Mouse (Mus musculus) G1E (cell line): ENCODE results near the gene Adora1. TPM values are rescaled to one million over a fixed set of nuclear protein-coding genes. Genes with fewer than 3 reads are reported as not detected.

Source experiments
- ATAC-seq: 2 replicates; pipeline ENCODE4 v1.8.0; 2016; ENCODE audit warnings: mild to moderate bottlenecking; ENCODE audit not compliant: insufficient number of reproducible peaks, poor library complexity, low FRiP score, severe bottlenecking; ENCODE audit errors: extremely low read depth
- DNase-seq: peaks from one replicate; pipeline ENCODE4 v3.0.0; 2012; ENCODE audit warnings: low spot score
- H3K27me3 ChIP-seq: 2 replicates; pipeline ENCODE4 v1.6.1; 2012; ENCODE audit warnings: mild to moderate bottlenecking, low read length, inconsistent platforms; ENCODE audit not compliant: insufficient read depth
- H3K36me3 ChIP-seq: replicated peaks from 2 replicates; pipeline ENCODE3; 2012; ENCODE audit warnings: mild to moderate bottlenecking, inconsistent platforms
- H3K4me1 ChIP-seq: 2 replicates; pipeline ENCODE4 v1.6.1; 2012; ENCODE audit warnings: low read depth, low read length, inconsistent platforms, mixed read lengths; ENCODE audit not compliant: insufficient read depth
- H3K4me3 ChIP-seq: 2 replicates; pipeline ENCODE4 v1.5.1; 2012; ENCODE audit warnings: low read depth, mild to moderate bottlenecking, inconsistent platforms, low read length, moderate library complexity, mixed read lengths
- H3K9me3 ChIP-seq: replicated peaks from 2 replicates; pipeline ENCODE4 v1.6.1; 2012; ENCODE audit warnings: inconsistent platforms
- CTCF ChIP-seq: IDR thresholded peaks from 2 replicates; pipeline ENCODE4 v1.5.1; 2012; ENCODE audit warnings: low read depth, low read length, inconsistent platforms, mixed read lengths
- GATA1 ChIP-seq: IDR thresholded peaks from 2 replicates; pipeline ENCODE4 v1.6.1; 2012; ENCODE audit warnings: borderline replicate concordance, low read length, inconsistent platforms, mixed read lengths
- GATA2 ChIP-seq: IDR thresholded peaks from 2 replicates; pipeline ENCODE4 v1.6.1; 2012; ENCODE audit warnings: low read depth, low read length, inconsistent platforms, borderline replicate concordance
- POLR2AphosphoS5 ChIP-seq: IDR thresholded peaks from 2 replicates; pipeline ENCODE4 v1.6.1; 2012; ENCODE audit warnings: low read depth, low read length, inconsistent platforms; ENCODE audit not compliant: insufficient replicate concordance
- TAL1 ChIP-seq: conservative IDR thresholded peaks from 2 replicates; pipeline ENCODE4 v1.6.1; 2012; ENCODE audit warnings: low read depth, low read length, inconsistent platforms, mixed read lengths
- polyA plus RNA-seq: library from polyadenylated mRNA; stranded (reverse); fragments of >175 nt; gene quantifications from 2 replicates; pipeline ENCODE4 v1.2.3, GENCODE M21; 2012
- total RNA-seq, 2 experiments: library from RNA; stranded (forward) in 1 of 2; stranded (reverse) in 1 of 2; fragments of 200-1000 nt in 1 of 2; fragments of >200 nt in 1 of 2; fragmentation: Nextera tagmentation in 1 of 2; gene quantifications; 2 replicates each; pipeline ENCODE4 v1.2.3; 2014 to 2017

The Adora1 gene
- total and polyA plus RNA-seq, 3 experiments: 0.16 TPM; not detected in 2

DNA sequence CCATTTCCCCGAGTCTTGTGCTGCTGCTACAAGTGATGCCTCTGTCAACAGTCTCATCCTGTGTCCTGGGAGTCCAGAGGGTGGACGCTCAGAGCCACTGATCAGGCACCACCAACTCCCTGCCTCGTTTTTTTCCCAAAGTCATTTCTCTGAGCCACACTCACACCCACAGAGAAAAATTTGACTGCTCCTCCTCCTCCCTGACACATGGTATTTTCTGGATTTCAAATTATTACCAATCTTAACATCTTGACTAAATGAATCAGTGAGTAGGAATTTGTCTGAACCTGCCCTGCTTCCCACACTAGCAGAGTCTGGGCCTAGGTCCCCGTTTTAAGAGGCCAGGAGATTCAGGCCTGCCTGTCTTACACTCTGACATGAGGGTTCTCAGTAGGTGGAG lies 43.2 kb downstream of the Adora1 start:
- Histone ChIP-seq H3K27me3 (peaks cover 81% of the 10 kb centered on the region), H3K36me3 (no peaks in the 10 kb centered on the region), H3K9me3 (no peaks in the 10 kb centered on the region), H3K4me1 (peaks cover 10% of the 10 kb centered on the region; the same call in 1 of the 2 replicates), H3K4me3 (no peak overlapping the region)
- TF ChIP-seq GATA1: no peak
- TF ChIP-seq CTCF: no peak
- TF ChIP-seq POLR2AphosphoS5: no peak
- TF ChIP-seq GATA2: no peak
- no peak for TF ChIP-seq TAL1
- ATAC-seq (no peak), DNase-seq (no peak)

DNA sequence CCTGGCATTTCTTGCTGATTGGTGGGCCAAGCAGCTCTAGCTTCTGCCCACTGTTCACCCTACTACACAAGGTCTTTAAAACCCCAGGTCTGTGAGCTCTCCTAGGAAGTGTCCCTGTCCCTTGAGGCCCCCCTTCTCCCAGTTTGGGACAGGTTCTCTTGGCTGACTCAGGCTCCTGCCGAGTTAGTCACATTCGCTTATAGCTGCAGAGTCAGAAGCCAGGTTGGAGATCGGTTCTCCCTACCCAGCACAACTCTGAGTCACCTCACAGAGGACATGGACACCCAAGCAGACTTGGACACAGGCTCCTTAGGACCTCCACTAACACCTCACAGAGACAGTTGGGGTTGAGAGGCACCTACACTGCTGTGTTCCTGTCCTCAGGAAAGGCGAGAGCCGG lies 44.0 kb downstream of the Adora1 start:
- no peak for DNase-seq
- Histone ChIP-seq H3K4me1 (peaks cover 10% of the 10 kb centered on the region; the same call in 1 of the 2 replicates), H3K27me3 (peaks cover 82% of the 10 kb centered on the region), H3K4me3 (no peak overlapping the region), H3K9me3 (no peaks in the 10 kb centered on the region), H3K36me3 (no peaks in the 10 kb centered on the region)
- no peak for TF ChIP-seq TAL1
- TF ChIP-seq GATA1: no peak
- ATAC-seq: no peak

DNA sequence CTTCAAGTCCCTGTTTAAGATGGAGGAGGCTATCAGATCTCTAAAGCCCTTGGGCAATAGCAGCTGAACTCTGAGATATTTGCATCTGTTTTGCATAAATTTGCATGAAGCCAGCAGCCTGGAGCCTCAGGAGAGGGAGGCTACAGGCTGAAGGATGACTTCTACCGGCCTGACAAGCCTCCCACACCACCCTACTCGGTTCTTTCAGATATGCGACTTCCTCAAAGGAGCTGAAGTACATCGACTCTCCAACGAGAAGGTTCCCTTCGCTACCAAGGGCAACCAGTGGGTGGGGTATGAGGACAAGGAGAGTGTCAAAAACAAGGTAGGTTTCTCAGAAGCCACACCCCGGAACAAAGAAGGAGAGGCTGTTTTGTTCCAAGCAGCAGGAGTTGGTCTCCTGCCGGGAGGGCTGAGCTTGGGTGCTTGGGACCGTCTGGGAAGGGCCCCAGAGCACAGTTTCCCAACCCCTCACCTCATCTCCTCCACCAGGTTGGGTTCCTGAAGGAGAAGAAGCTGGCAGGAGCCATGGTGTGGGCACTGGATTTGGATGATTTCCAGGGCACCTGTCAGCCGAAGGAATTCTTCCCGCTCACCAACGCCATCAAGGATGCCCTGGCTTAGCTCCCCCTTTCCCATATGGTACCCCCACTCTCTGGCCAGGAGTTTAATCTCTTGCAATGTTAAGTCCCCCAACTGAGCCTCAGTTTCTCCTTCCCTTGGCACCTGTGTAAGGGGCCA lies 46.1 kb downstream of the Adora1 start:
- H3K9me3 ChIP-seq: no peaks in the 10 kb centered on the region
- no peak for ATAC-seq
- DNase-seq: no peak
- H3K4me1 ChIP-seq: no peaks in the 10 kb centered on the region
- no peaks in the 10 kb centered on the region for H3K36me3 ChIP-seq
- no peak overlapping the region for H3K4me3 ChIP-seq
- peaks cover 71% of the 10 kb centered on the region for H3K27me3 ChIP-seq
- TF ChIP-seq GATA2 (no peak), CTCF (no peak), TAL1 (no peak), GATA1 (no peak), POLR2AphosphoS5 (no peak)

DNA sequence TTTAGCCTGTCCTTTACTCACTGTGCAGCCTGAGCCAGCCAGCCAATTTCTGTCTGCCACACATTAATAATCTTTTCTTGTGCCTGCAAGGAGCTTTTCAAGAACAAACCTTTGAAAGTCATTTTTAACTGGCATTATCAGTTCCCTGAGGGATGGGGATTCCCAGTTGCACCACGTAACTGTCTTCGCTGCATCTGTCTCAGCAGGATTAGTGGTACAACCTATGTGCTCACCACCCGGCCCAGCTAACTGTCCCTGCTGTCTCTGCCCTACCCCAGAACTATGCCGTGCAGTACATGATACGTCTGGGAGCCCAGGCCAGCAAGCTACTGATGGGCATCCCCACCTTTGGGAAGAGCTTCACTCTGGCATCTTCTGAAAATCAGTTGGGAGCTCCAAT lies 47.0 kb downstream of the Adora1 start:
- no peak for TF ChIP-seq GATA1
- no peak for TF ChIP-seq POLR2AphosphoS5
- TF ChIP-seq GATA2: no peak
- no peak for TF ChIP-seq CTCF
- TF ChIP-seq TAL1: no peak
- no peaks in the 10 kb centered on the region for H3K9me3 ChIP-seq
- DNase-seq (no peak), ATAC-seq (no peak)
- H3K4me1 ChIP-seq: no peaks in the 10 kb centered on the region
- no peaks in the 10 kb centered on the region for H3K36me3 ChIP-seq
- H3K27me3 ChIP-seq: peaks cover 71% of the 10 kb centered on the region
- no peak overlapping the region for H3K4me3 ChIP-seq

DNA sequence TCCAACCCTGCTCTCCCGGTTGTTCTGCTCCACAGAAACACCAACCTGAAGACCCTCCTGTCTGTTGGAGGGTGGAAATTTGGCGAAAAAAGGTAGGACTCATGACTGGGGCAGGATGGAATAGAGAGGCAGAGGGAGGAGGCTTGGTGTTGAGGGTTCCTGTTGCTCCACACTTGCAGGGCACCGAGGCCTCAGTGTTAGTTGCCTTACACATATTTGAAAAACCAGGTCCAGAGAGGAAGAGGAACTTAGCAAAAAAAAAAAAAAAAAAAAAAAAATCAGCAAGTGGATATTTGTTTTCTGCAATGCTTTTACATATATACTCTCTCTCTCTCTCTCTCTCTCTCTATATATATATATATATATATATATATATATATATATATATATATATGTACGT lies 51.1 kb downstream of the Adora1 start:
- no peak for DNase-seq
- no peak for TF ChIP-seq POLR2AphosphoS5
- TF ChIP-seq GATA1: no peak
- no peak for TF ChIP-seq CTCF
- TF ChIP-seq TAL1: no peak
- no peak for TF ChIP-seq GATA2
- no peak for ATAC-seq
- Histone ChIP-seq H3K36me3 (no peaks in the 10 kb centered on the region), H3K27me3 (peaks cover 51% of the 10 kb centered on the region), H3K9me3 (no peaks in the 10 kb centered on the region), H3K4me1 (no peaks in the 10 kb centered on the region), H3K4me3 (no peak overlapping the region)

DNA sequence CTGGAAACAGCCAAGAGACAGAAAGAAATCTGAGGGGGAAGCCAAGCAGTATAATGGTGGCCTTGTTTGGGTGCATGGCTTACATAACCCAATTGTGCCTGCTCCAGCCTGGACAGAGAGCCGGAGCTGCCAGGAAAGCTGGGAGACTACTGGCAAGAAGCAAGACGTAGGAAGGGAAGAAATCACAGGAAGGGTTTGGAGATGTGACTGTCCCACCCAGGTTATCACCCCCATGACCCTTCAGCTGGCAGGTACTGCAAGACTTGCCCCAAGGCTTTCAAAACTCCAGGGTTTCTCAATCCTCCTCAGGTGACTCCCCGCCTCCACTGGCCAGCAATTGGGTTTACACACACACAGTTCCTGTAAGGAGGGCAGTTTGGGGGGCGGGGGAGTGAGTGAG lies 53.2 kb downstream of the Adora1 start, which contains the start of gene Chil1:
Gene Chil1, plus strand, starts transcription at position 152 of the 400 bp plus-strand sequence.
- Histone ChIP-seq H3K4me3 (no peak within 1 kb of the TSS), H3K36me3 (no peaks in the 10 kb centered on the region), H3K27me3 (peaks cover 39% of the 10 kb centered on the region), H3K9me3 (no peaks in the 10 kb centered on the region), H3K4me1 (no peaks in the 10 kb centered on the region)
- ATAC-seq (no peak), DNase-seq (no peak)
- TF ChIP-seq GATA1: no peak
- TF ChIP-seq TAL1: no peak

DNA sequence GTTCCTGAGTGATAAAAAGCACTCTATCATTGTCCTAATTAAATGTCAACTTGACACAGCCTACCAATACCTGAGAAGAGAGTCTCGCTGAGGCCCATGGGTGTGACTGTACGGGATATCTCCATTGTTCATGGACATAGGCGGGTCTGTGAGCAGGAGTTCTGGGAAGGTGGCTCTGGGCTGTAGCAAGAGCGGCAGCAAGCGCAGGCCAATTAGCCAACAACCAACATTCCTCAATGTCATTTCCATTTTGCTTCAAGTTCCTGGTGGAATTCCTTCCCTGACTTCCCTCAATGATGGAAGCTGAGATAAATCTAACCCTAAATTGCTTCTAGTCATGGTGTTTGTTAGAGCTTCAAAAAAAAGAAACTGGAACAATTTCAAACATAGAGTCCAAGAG lies 57.3 kb downstream of the Adora1 start:
- H3K4me3 ChIP-seq: no peak overlapping the region
- H3K36me3 ChIP-seq: no peaks in the 10 kb centered on the region
- no peaks in the 10 kb centered on the region for H3K9me3 ChIP-seq
- TF ChIP-seq CTCF: no peak
- TF ChIP-seq GATA2: no peak
- no peak for TF ChIP-seq POLR2AphosphoS5
- no peak for TF ChIP-seq GATA1
- TF ChIP-seq TAL1: no peak
- ATAC-seq (no peak), DNase-seq (no peak)
- no peaks in the 10 kb centered on the region for H3K4me1 ChIP-seq
- peaks cover 33% of the 10 kb centered on the region for H3K27me3 ChIP-seq
